Mouse (Mus musculus) A20 (cell line): Measurements from ENCODE around the gene Rps27.

ENCODE experiments used
- DNase-seq: peaks from one replicate; pipeline ENCODE4 v3.0.0-alpha.2; 2011; ENCODE audit warnings: low read depth, low spot score

The Rps27 gene

DNA sequence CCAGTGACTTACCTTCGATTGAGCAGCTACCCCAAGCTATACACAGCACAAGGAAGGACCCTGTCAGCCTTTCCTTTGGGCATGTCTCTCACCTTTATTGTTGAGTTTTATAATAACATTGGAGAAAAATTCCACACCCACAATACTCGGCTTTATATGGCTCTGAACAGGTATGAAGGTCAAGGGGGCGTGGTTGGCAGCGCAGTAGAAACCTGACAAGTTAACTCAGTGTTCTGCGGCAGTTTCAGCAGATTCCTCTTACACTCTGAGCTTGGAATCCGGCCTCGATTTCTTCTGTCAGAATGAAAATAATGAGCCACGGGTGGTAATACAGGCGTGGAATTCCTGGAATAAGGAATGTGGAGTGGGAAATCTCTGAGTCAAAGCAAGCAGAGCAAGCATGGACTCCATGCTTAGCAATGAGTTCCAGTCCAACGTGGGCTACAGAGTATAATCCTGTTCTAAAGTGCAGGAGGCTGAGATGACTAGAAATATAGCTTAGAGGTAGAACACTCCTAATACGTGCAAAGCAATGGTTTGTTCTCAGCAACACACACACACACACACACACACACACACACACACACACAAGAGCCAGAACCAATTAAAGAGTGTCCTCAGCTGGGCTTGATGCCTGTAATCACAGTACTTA lies 22.5 kb downstream of the Rps27 start:
- DNase-seq: no peak

DNA sequence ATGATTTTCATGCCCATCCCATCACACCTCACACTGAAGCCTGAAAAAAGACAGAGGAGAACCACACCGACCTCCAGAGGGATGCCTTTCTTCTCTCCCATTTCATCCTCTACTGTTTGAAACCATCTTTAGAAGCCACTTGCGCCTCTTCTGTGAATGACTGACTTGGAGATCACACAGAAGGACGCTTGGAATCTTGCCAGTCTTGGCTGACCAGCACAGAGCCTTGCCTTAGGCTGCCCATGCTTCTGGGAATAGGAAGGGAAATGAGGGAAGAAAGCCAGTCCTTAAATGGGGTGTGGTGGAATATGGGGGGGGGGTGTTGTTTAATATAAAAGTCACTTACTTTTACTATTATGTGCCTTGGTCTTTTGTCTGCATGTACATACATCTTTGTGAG lies 29.9 kb downstream of the Rps27 start:
- no peak for DNase-seq

DNA sequence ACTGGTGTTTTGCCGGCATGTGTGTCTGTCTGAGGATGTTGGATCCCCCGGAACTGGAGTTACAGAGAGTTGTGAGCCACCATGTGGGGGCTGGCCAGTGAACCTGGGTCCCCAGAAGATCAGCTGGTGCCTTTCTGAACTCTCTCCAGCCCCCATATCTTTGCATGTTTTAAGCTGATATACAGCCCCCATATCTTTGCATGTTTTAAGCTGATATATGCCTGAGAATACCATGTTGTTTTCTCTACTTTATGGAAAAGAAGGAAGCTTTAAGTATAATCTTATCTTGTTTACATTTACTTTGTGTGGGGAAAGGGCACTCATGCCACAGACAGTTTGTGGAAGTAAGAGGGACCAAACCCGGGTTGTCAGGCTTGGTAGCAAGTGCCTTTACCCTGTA lies 33.9 kb downstream of the Rps27 start:
- no peak for DNase-seq
